Mouse (Mus musculus): ENCODE measurements around the gene Prc1. TPM values are rescaled to one million over a fixed set of nuclear protein-coding genes. Genes with fewer than 3 reads are reported as not detected.

Gene Prc1
- polyA plus RNA-seq, 1 experiment = 1.0 TPM

DNA sequence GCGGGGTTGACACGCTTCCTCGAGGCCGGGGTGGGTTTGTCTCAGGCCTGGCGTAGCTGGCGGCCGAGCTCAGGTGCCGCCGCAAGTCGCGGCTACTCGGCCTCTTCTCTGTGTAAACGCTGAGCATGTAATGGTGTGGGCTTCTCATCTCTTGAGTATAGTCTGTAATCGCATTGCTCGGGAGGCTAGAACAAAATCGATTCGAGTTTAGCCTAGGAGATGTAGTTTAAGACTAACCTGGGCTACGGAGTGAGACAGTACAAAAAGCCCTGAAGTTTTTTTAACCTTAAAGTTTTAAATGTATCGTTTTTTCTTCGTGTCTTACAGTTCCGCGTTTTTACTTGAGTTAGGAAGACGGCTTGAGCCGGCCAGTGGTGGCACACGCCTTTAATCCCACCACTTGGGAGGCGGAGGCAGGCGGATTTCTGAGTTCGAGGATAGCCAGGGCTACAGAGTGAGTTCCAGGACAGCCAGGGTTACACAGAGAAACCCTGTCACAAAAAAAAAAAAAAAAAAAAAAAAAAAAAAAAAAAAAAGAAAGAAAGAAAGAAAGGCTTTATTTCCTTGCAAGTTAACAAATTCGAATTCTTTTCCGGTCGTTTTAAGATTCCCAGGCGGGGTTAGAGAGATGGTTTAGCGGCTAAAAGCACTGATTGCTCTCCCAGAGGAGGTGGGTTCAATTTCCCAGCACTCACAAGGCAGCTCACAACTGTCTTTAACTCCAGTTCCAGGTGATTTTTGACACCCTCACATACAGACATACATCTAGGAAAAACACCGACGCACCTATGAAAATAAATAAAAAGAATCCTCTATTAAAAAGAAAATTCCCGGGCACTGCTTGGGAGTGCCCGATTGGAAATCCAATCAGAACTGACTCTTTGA, 756 bp downstream of the Prc1 start:
- Histone ChIP-seq H3K27me3 (ENCODE audit: control insufficient read depth, insufficient read depth, low read length) (no peaks in the 10 kb centered on the region), H3K27ac (ENCODE audit: insufficient read depth, low read length) (no peak overlapping the region), H3K4me1 (ENCODE audit: control insufficient read depth, insufficient read depth, low read length) (no peaks in the 10 kb centered on the region), H3K4me3 (replicated peaks; ENCODE audit: insufficient read depth, low read depth, low read length) (peak overlapping the region; percentile 76)
- WGBS = 7% methylated on average over 37 of the region's 37 CpGs
- no peak for TF ChIP-seq POLR2A (IDR thresholded peaks at IDR 0.05; ENCODE audit: borderline replicate concordance, insufficient read depth, low read length)
- no peak for TF ChIP-seq CTCF (IDR thresholded peaks at IDR 0.05; ENCODE audit: borderline replicate concordance, insufficient read depth, low read depth, low read length)
- no peak for DNase-seq

GRCm38 (mm10) chr7:80296462-80296861, 2.2 kb downstream of the Prc1 start:
- 94% methylated on average over 6 of the region's 6 CpGs for WGBS
- no peaks in the 10 kb centered on the region for H3K4me1 ChIP-seq (ENCODE audit: control insufficient read depth, insufficient read depth, low read length)
- no peaks in the 10 kb centered on the region for H3K27me3 ChIP-seq (ENCODE audit: control insufficient read depth, insufficient read depth, low read length)
- TF ChIP-seq POLR2A (IDR thresholded peaks at IDR 0.05; ENCODE audit: borderline replicate concordance, insufficient read depth, low read length) = no peak
- no peak for TF ChIP-seq CTCF (IDR thresholded peaks at IDR 0.05; ENCODE audit: borderline replicate concordance, insufficient read depth, low read depth, low read length)
- DNase-seq = no peak
- no peak overlapping the region for H3K27ac ChIP-seq (ENCODE audit: insufficient read depth, low read length)
- no peak overlapping the region for H3K4me3 ChIP-seq (replicated peaks; ENCODE audit: insufficient read depth, low read depth, low read length)

- DNase-seq = no peak
- Histone ChIP-seq H3K4me1 (ENCODE audit: control insufficient read depth, insufficient read depth, low read length) (no peaks in the 10 kb centered on the region), H3K4me3 (replicated peaks; ENCODE audit: insufficient read depth, low read depth, low read length) (no peak overlapping the region), H3K27ac (ENCODE audit: insufficient read depth, low read length) (no peak overlapping the region), H3K27me3 (ENCODE audit: control insufficient read depth, insufficient read depth, low read length) (no peaks in the 10 kb centered on the region)
- 57% methylated on average over 3 of the region's 3 CpGs for WGBS
- TF ChIP-seq POLR2A (IDR thresholded peaks at IDR 0.05; ENCODE audit: borderline replicate concordance, insufficient read depth, low read length) (no peak), CTCF (IDR thresholded peaks at IDR 0.05; ENCODE audit: borderline replicate concordance, insufficient read depth, low read depth, low read length) (no peak)
These were observed 2.8 kb downstream of the Prc1 start for GRCm38 (mm10) chr7:80297041-80297440.

DNA sequence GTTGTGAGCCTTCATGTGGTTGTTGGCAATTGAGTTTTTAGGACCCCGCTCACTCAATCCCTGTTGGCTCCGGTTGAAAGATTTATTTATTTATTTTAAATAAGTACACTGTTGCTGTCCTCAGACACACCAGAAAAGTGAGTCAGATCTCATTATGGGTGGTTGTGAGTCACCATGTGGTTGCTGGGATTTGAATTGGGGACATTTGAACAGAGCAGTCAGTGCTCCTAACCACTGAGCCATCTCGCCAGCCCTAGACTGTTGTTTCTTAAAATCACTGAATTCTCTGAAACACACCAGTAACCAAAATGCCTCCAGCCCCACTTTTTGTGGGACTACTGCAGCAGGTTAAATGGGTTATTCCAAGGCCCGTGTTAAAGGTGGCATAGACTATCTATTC, 4.5 kb downstream of the Prc1 start:
- 97% methylated on average over 4 of the region's 4 CpGs for WGBS
- Histone ChIP-seq H3K27me3 (ENCODE audit: control insufficient read depth, insufficient read depth, low read length) (no peaks in the 10 kb centered on the region), H3K4me1 (ENCODE audit: control insufficient read depth, insufficient read depth, low read length) (no peaks in the 10 kb centered on the region), H3K27ac (ENCODE audit: insufficient read depth, low read length) (no peak overlapping the region), H3K4me3 (replicated peaks; ENCODE audit: insufficient read depth, low read depth, low read length) (no peak overlapping the region)
- no peak for TF ChIP-seq CTCF (IDR thresholded peaks at IDR 0.05; ENCODE audit: borderline replicate concordance, insufficient read depth, low read depth, low read length)
- TF ChIP-seq POLR2A (IDR thresholded peaks at IDR 0.05; ENCODE audit: borderline replicate concordance, insufficient read depth, low read length) = no peak
- no peak for DNase-seq

DNA sequence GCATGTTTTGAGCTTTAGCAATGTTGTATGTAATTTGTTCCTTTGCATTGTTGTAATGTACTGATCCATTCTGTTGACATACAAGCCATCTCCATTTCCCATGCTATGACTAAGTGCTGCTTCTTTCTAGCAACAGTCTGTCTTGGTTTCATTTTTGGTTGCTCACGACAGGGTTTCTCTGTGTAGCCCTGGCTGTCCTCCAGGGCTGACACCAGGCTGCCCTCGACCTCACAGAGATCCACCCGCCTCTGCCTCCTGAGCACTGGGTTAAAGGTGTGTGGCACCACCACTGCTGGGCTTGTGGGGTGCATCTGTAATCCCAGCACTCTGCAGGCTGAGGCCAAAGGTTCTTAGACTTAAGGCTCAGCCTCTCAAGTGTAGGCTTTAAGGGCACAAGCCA, 5.3 kb downstream of the Prc1 start:
- WGBS = 58% methylated on average over 3 of the region's 3 CpGs
- no peaks in the 10 kb centered on the region for H3K4me1 ChIP-seq (ENCODE audit: control insufficient read depth, insufficient read depth, low read length)

DNA sequence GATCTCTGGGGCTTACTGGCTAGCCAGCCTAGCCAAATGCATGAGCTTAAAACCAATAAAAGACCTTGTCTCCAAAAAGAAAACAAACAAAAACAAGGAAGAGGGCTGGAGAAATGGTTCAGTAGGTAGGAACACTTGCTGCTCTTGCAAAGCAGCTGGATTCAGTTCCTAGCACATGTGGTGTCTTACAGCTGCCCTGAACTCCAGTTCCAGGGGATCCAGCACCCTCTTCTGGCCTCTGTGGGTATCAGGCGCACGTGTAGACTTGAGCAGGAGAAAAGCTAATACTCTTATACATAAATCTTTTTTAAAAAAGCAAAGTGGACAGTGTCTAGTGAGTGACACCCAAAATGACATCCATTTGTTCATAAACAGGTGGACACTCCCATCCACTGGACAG, 7.3 kb downstream of the Prc1 start:
- H3K4me1 ChIP-seq (ENCODE audit: control insufficient read depth, insufficient read depth, low read length) = no peaks in the 10 kb centered on the region
- no peaks in the 10 kb centered on the region for H3K27me3 ChIP-seq (ENCODE audit: control insufficient read depth, insufficient read depth, low read length)
- no peak for DNase-seq
- WGBS = 80% methylated on average over 2 of the region's 2 CpGs
- no peak for TF ChIP-seq POLR2A (IDR thresholded peaks at IDR 0.05; ENCODE audit: borderline replicate concordance, insufficient read depth, low read length)
- no peak for TF ChIP-seq CTCF (IDR thresholded peaks at IDR 0.05; ENCODE audit: borderline replicate concordance, insufficient read depth, low read depth, low read length)
- no peak overlapping the region for H3K4me3 ChIP-seq (replicated peaks; ENCODE audit: insufficient read depth, low read depth, low read length)
- H3K27ac ChIP-seq (ENCODE audit: insufficient read depth, low read length) = no peak overlapping the region

More for the DNA sequence above, 5.3 kb downstream of the Prc1 start:
- Histone ChIP-seq H3K27me3 (ENCODE audit: control insufficient read depth, insufficient read depth, low read length) (no peaks in the 10 kb centered on the region), H3K4me3 (replicated peaks; ENCODE audit: insufficient read depth, low read depth, low read length) (no peak overlapping the region), H3K27ac (ENCODE audit: insufficient read depth, low read length) (no peak overlapping the region)
- TF ChIP-seq POLR2A (IDR thresholded peaks at IDR 0.05; ENCODE audit: borderline replicate concordance, insufficient read depth, low read length) = no peak
- no peak for TF ChIP-seq CTCF (IDR thresholded peaks at IDR 0.05; ENCODE audit: borderline replicate concordance, insufficient read depth, low read depth, low read length)
- DNase-seq = no peak

DNA sequence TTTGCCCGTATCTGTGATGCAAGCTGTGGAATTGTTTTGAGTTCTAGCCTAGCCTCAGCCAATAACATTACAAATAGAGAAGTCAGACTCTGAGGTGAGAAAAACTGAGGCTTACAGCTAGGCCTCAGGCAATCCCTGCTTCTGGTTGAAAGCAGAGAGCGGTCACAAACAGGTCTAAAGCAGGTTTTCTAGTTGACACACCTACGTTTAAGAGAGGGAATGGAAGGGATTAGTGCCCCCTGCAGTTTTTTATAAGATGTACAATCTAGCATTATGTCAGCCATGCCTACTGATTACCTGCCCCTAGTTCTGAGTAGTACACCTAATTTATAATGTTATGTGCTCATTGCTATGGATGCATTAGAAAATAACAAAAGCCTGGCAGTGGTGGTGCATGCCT, 13.5 kb downstream of the Prc1 start:
- no peak overlapping the region for H3K4me3 ChIP-seq (replicated peaks; ENCODE audit: insufficient read depth, low read depth, low read length)
- no peak for TF ChIP-seq CTCF (IDR thresholded peaks at IDR 0.05; ENCODE audit: borderline replicate concordance, insufficient read depth, low read depth, low read length)
- no peak for DNase-seq
- 81% methylated on average over 3 of the region's 3 CpGs for WGBS
- no peak overlapping the region for H3K27ac ChIP-seq (ENCODE audit: insufficient read depth, low read length)
- no peaks in the 10 kb centered on the region for H3K27me3 ChIP-seq (ENCODE audit: control insufficient read depth, insufficient read depth, low read length)
- no peaks in the 10 kb centered on the region for H3K4me1 ChIP-seq (ENCODE audit: control insufficient read depth, insufficient read depth, low read length)

GRCm38 (mm10) chr7:80310771-80311170, 16.5 kb downstream of the Prc1 start:
- no peak overlapping the region for H3K4me3 ChIP-seq (replicated peaks; ENCODE audit: insufficient read depth, low read depth, low read length)
- no peak overlapping the region for H3K27ac ChIP-seq (ENCODE audit: insufficient read depth, low read length)
- no peaks in the 10 kb centered on the region for H3K4me1 ChIP-seq (ENCODE audit: control insufficient read depth, insufficient read depth, low read length)
- H3K27me3 ChIP-seq (ENCODE audit: control insufficient read depth, insufficient read depth, low read length) = no peaks in the 10 kb centered on the region
- WGBS = 72% methylated on average over 7 of the region's 7 CpGs
- no peak for TF ChIP-seq POLR2A (IDR thresholded peaks at IDR 0.05; ENCODE audit: borderline replicate concordance, insufficient read depth, low read length)
- TF ChIP-seq CTCF (IDR thresholded peaks at IDR 0.05; ENCODE audit: borderline replicate concordance, insufficient read depth, low read depth, low read length) = no peak
- no peak for DNase-seq

Data from cerebellum, adult 2 months (tissue).